ENCODE assay signal across 9 mouse cellular contexts in genomic region chr10:20657316-20658081, GRCm38 (mm10).
A peak's percentile ranks its signal among the peaks of the same experiment; 100 is the strongest.
DNase-seq lines count a peak whose midpoint lies in the region; ATAC-seq and TF ChIP-seq lines count a peak whose summit lies in the region.
"Had no signal": no experiment of that assay in that cellular context is flagged by ENCODE, and none has a peak within 500 bp of the region (broad histone marks: within the 10 kb centered on the region; RNA-seq: fewer than 3 reads in every experiment).

No protein-coding gene starts in this region.

- DNase-seq in lung, embryonic 14.5 days = peak; percentile 56
- no peak for DNase-seq in lung, adult 18-20 months
- DNase-seq in embryonic facial prominence, embryonic 14.5 days (ENCODE audit: low spot score) = peak; percentile 72
- DNase-seq in natural killer cell, adult 2 months (ENCODE audit: low spot score in 2 of 2) = no peak
- no peak for DNase-seq in adrenal gland, adult (ENCODE audit: inconsistent age in 2 of 2, low spot score in 1 of 2)
- no peak for DNase-seq in ovary, postnatal 36 days (ENCODE audit: low spot score)

- H3K4me2 ChIP-seq in lung, embryonic 14.5 days = no peak overlapping the region
- H3K4me2 ChIP-seq in embryonic facial prominence, embryonic 14.5 days (ENCODE audit: low read depth, low read length) = peak overlapping the region; percentile 21; the same call in 1 of the 2 replicates
- peak overlapping the region; percentile 48 for H3K4me2 ChIP-seq in heart, embryonic 15.5 days

- no peak overlapping the region for H3K27ac ChIP-seq in lung, embryonic 14.5 days (ENCODE audit: low read depth)
- peak overlapping the region; percentile 46; the same call in 1 of the 2 replicates for H3K27ac ChIP-seq in embryonic facial prominence, embryonic 14.5 days (replicated peaks; ENCODE audit: low read depth, low read length)
- peak overlapping the region; percentile 65 for H3K27ac ChIP-seq in heart, embryonic 15.5 days
- peak overlapping the region; percentile 36 for H3K27ac ChIP-seq in small intestine, adult 2 months (ENCODE audit: insufficient read depth, low read depth, low read length)

- TF ChIP-seq CTCF in lung, embryonic 14.5 days (IDR thresholded peaks at IDR 0.05; ENCODE audit: low read depth) = no peak
- no peak for TF ChIP-seq CTCF in small intestine, adult 2 months (IDR thresholded peaks at IDR 0.05; ENCODE audit: extremely low read depth, insufficient read length, insufficient replicate concordance, low read depth, low read length)

- no peaks in the 10 kb centered on the region for H3K36me3 ChIP-seq in lung, embryonic 14.5 days (ENCODE audit: insufficient read depth)
- H3K36me3 ChIP-seq in embryonic facial prominence, embryonic 14.5 days (ENCODE audit: control insufficient read depth, insufficient read depth, low read length) = no peaks in the 10 kb centered on the region
- no peaks in the 10 kb centered on the region for H3K36me3 ChIP-seq in heart, embryonic 15.5 days
- H3K36me3 ChIP-seq in small intestine, adult 2 months (ENCODE audit: control insufficient read depth, insufficient read depth, low read length) = no peaks in the 10 kb centered on the region
- H3K36me3 ChIP-seq: G1E had no signal

- TF ChIP-seq POLR2A in small intestine, adult 2 months (IDR thresholded peaks at IDR 0.05; ENCODE audit: low read depth, low read length) = no peak

- no peaks in the 10 kb centered on the region for H3K27me3 ChIP-seq in lung, embryonic 14.5 days (ENCODE audit: insufficient read depth, low read length)
- no peaks in the 10 kb centered on the region for H3K27me3 ChIP-seq in embryonic facial prominence, embryonic 14.5 days (replicated peaks; ENCODE audit: control insufficient read depth, insufficient read depth, low read length)
- no peaks in the 10 kb centered on the region for H3K27me3 ChIP-seq in heart, embryonic 15.5 days
- H3K27me3 ChIP-seq in small intestine, adult 2 months (ENCODE audit: control insufficient read depth, insufficient read depth, low read length) = no peaks in the 10 kb centered on the region

- no peaks in the 10 kb centered on the region for H3K9me3 ChIP-seq in lung, embryonic 14.5 days (ENCODE audit: low read depth, low read length)
- no peaks in the 10 kb centered on the region for H3K9me3 ChIP-seq in embryonic facial prominence, embryonic 14.5 days (ENCODE audit: control insufficient read depth, low read length)
- no peaks in the 10 kb centered on the region for H3K9me3 ChIP-seq in heart, embryonic 15.5 days (replicated peaks)
- H3K9me3 ChIP-seq: G1E had no signal

- no peak for ATAC-seq in lung, embryonic 14.5 days (ENCODE audit: insufficient read depth)
- no peak for ATAC-seq in embryonic facial prominence, embryonic 14.5 days (ENCODE audit: low read depth)
- 0 out of 2 replicates have a peak, but pooled peaks have one; percentile 55 for ATAC-seq in heart, embryonic 15.5 days (replicated peaks; ENCODE audit: insufficient number of reproducible peaks, insufficient read depth, low FRiP score, low read depth)

- no peaks in the 10 kb centered on the region for H3K4me1 ChIP-seq in lung, embryonic 14.5 days (ENCODE audit: insufficient read depth)
- H3K4me1 ChIP-seq in embryonic facial prominence, embryonic 14.5 days (ENCODE audit: control insufficient read depth, insufficient read depth, low read length) = peaks cover 44% of the 10 kb centered on the region
- H3K4me1 ChIP-seq in heart, embryonic 15.5 days (replicated peaks) = peaks cover 22% of the 10 kb centered on the region
- H3K4me1 ChIP-seq in small intestine, adult 2 months (ENCODE audit: control insufficient read depth, insufficient read depth, insufficient read length, low read length) = no peaks in the 10 kb centered on the region

- WGBS in lung, embryonic 14.5 days = 51% methylated on average over 12 of the region's 12 CpGs
- 43% methylated on average over 12 of the region's 12 CpGs for WGBS in embryonic facial prominence, embryonic 14.5 days
- 27% methylated on average over 12 of the region's 12 CpGs for WGBS in heart, embryonic 15.5 days
- WGBS in small intestine, adult 2 months = 70% methylated on average over 12 of the region's 12 CpGs

- no peak overlapping the region for H3K9ac ChIP-seq in lung, embryonic 14.5 days
- peak overlapping the region; percentile 26; the same call in 1 of the 2 replicates for H3K9ac ChIP-seq in embryonic facial prominence, embryonic 14.5 days (ENCODE audit: low read depth, low read length)
- H3K9ac ChIP-seq in heart, embryonic 15.5 days = peak overlapping the region; percentile 23; the same call in 1 of the 2 replicates

- H3K4me3 ChIP-seq in lung, embryonic 14.5 days (ENCODE audit: low read depth, low read length) = no peak overlapping the region
- H3K4me3 ChIP-seq in embryonic facial prominence, embryonic 14.5 days (ENCODE audit: low read depth, low read length) = no peak overlapping the region
- H3K4me3 ChIP-seq in heart, embryonic 15.5 days = 0 out of 2 replicates have a peak overlapping the region, but pooled peaks have one; percentile 13
- H3K4me3 ChIP-seq in small intestine, adult 2 months (ENCODE audit: low read depth, low read length) = no peak overlapping the region

Comparison
In these comparisons a context has a peak if more than half of its experiments do, and no peak if none do; other contexts are left out.
1. DNase-seq: peak in lung, embryonic 14.5 days (single experiment) and embryonic facial prominence, embryonic 14.5 days (single experiment); none in lung, adult 18-20 months (0 of 2), natural killer cell, adult 2 months (0 of 2), adrenal gland, adult (0 of 2) and ovary, postnatal 36 days (single experiment).